Mouse (Mus musculus) liver, embryonic 14.5 days (tissue): ENCODE measurements around the gene Plcd1.

Experiments used
- CTCF ChIP-seq: IDR thresholded peaks from 2 replicates; pipeline ENCODE4 v1.5.1; 2016; ENCODE audit warnings: antibody characterized with exemption, low read depth, control low read depth
- EP300 ChIP-seq: IDR thresholded peaks from 2 replicates; pipeline ENCODE4 v1.6.1; 2016; ENCODE audit warnings: antibody characterized with exemption, low read depth

GRCm38 (mm10) chr9:119032538-119032937 is 60.8 kb downstream of the Plcd1 start:
- TF ChIP-seq EP300, result no peak
- TF ChIP-seq CTCF, result no peak
